Mouse (Mus musculus): ENCODE measurements around the gene Ephb2.

- TF ChIP-seq CTCF (IDR thresholded peaks at IDR 0.05; ENCODE audit: extremely low read depth, insufficient read depth, insufficient read length, insufficient replicate concordance) (peak; percentile 81; the same call in 1 of the 2 replicates), POLR2A (IDR thresholded peaks at IDR 0.05; ENCODE audit: low read depth, low read length) (no peak)
These were observed 139.3 kb downstream of the Ephb2 start for GRCm38 (mm10) chr4:136696381-136696925.

Data from spleen, adult 2 months (tissue).